Mouse (Mus musculus) c-Kit-positive CD71-positive TER-119-positive erythroid progenitor cells, embryonic 14.5 days (primary cell): ENCODE measurements around the gene Scarf2.

Experiments used
- DNase-seq: peaks from one replicate; pipeline ENCODE4 v3.0.0-alpha.2; 2013; ENCODE audit warnings: low spot score

Gene Scarf2

GRCm38 (mm10) chr16:17831781-17832180 is 34.7 kb downstream of the Scarf2 start:
- DNase-seq = no peak

DNA sequence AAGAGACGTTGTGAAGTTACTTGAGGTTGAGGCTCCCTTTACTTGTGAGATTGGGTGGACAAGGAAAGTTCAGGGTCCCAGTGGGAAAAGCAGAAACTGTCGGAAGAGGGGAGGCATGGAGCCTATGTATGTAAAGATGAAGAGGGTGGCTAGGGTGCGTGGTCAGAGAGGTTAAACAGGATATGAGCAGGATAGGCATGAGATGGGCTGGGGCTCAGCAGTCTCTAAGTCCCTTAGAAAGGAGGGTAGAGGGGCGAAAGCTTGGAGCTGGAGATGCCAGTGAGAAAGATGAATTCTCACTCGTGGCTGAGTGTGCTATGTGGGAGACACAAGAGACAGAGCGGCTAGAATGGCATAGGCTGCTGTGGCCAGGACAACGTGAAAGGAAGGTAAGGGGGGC is 35.7 kb downstream of the Scarf2 start, which contains the start of gene B830017H08Rik:
Gene B830017H08Rik (plus strand): TSS at position 301 of the 400 bp plus-strand sequence.
- DNase-seq = no peak

DNA sequence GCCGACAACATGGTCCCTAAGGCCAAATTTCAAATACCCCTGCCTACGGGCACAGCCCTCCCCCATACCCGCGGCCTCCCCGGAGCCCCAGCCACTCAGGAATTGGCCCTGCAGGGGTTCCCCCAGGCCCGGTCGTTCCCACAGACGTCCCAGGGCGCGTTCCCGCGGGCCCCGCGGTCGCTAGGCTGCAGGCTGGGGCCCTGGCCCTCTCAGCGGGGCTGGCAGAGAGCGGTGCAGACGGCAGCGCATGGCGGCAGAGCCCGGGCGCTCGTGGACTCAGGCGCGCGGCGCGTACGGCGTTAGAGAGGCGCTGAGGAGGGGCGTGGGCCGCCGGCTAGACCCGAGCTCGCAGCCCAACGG is 36.2 kb downstream of the Scarf2 start:
- no peak for DNase-seq

DNA sequence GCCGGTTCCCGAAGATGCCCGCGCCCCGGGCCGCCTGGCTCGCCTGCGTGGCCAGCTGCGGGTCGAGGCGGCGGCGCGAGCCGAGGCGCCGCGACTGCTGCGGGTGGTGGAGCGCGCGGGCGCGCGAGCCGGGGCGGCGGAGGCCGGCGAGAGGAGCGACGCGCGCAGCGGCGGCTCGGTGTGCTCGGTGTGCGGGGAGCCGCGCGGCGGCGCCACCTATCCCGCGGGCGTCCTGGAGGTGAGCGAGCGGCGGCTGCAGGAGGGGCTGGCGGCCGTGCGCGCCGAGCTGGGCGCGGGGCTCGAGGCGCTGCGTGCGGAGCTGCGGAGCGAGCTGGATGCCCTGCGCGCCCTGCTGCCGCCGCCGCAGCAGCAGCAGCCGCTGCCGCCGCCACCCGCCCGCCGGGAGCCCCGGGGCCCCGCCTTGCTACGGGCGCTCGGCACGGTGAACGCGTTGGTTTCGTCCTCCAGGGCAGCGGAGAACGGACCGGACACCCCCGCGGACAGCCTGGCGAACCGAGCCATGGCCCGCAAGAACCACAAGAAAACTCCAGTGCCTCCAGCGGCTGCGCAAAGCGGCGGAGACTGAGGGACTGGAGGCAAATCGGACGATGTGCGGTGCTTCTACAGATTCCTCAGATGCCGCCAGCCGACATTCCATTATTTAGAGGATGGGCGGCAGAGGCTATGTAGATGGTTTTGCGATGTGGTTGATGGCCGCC is 36.8 kb downstream of the Scarf2 start:
- no peak for DNase-seq

- DNase-seq = no peak
These were observed 37.5 kb downstream of the Scarf2 start for GRCm38 (mm10) chr16:17834543-17834942.

DNA sequence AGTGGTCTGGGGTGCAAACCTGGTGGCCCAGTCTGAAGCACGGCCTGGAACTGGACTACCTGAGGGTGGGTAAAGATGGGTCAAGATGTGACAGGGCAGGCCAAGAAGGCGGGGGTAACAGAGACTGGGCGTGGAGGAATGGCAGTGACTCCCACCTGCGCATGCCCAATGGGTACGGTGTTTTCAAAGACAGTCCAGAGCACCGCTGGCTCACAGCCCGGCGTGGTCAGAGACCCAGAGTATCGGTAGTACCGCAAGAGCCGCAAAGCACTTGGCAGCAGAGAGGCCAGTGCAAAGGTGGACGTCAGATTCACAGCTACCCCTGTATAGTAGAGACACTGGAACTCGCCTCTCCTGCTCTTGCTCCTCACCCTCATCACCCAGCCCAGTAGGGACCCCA is 38.4 kb downstream of the Scarf2 start:
- DNase-seq = no peak

DNA sequence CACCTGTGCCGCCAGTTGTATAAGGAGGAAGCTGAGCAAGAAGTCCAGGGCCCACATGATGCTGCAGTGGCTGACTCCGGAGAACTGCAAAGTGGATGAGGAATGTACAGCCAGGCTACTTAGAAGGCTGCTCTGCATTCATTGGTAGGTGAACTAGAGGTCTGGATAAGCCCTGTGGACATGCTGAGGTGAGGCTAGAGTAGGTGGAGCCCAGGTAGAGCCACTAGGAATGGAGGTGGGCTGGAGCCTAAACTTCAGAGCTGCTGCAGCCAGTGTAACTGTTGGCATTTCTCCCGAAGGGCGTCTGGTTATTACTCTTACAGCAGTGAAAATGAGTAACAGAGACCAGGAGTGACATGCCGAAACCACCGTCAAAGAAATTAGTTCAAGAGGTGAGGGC is 41.0 kb downstream of the Scarf2 start, which contains the start of gene Car15:
Gene Car15 (minus strand): TSS at position 314 of the 400 bp plus-strand sequence.
- no peak for DNase-seq

DNA sequence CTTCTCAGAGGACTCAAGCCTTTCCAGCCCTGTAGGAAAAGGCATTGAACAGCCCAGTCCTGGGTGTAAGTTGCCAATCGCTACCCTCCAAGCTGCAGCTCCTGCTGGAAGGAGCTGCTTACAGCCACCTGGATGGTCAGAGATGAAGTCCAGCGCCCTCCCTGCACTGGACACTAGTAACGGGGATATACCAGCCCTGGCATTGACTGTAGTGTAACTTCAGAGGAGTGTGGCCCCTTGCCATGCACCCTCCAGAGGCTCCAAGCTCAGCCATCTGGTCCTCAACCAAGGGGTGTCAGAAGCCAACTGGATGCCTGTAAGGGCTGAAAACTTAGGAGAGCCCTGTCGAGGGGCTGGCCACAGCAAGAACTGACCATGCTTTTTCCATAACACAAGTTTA is 42.9 kb downstream of the Scarf2 start:
- no peak for DNase-seq

- DNase-seq = no peak
These were observed 45.4 kb downstream of the Scarf2 start for GRCm38 (mm10) chr16:17842437-17842836.

DNA sequence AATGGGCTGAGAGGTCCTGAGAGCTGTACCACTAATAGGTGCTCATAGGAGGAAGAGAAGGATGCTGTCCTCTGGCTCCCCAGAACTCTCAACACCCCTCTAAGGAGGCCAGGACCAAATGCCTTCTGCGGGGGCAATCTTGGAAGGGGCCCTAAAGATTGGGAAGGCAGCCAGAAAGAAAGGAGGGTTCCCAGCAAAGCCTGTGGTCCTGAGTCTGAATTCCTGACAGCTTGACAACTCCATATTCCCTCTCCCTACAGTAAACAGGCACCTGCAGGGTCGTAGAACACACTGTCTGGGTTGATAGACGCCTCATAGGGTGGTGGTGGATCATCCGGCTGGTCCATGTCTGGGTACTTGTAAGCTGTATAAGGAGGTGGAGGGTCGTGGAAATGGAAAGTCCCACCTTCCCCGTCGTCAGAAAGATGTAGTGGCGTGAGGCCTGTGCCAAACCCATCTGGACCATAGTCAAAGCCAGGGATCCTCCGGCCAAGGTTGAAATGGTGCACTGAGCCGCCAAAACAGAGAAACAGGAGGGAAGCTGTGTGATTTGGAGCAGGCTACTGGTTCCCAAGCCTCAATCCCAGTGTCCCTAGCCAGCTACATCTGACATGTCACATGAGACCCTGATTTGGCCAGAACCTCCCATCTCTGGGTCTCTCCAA is 46.8 kb downstream of the Scarf2 start:
- no peak for DNase-seq

DNA sequence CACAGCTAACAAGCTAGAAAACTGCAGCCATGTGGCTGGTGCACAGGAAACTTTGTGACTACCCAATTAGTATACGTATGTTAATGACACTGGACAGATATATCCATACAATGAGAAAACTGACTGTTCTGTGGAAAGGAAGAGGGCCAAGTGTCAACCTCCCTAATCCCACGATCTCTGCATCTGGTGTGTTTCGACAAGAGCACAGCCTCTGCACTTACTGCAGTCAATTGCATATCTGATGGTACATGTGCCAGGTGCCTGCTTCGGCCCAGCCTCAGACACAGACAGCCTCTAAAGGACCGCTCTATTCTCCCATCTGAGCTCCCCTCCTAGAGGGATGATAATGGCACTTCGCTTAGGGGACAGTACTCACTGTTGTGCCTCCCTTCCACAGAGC is 51.3 kb downstream of the Scarf2 start:
- DNase-seq = no peak

- peak; percentile 53 for DNase-seq
These were observed 51.8 kb downstream of the Scarf2 start for GRCm38 (mm10) chr16:17848928-17849327.

DNA sequence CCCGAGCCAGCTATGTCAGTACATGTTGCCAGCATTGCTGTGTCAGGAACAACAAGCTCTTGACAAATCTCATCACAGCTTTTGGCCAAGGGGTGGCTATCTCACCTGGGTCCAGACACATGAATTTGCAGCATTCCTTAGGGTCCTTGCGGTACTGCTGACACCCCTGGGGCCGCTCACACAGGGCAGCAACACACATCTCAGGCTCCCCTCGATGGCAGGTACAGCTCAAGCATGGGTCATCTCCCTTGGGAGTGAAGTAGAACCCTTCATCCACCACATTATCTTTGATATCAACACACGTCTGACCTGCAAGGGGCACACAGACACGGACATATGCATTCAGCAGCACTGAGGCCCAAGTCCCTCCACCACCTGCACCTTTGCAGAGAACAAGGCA is 52.4 kb downstream of the Scarf2 start:
- DNase-seq = no peak

DNA sequence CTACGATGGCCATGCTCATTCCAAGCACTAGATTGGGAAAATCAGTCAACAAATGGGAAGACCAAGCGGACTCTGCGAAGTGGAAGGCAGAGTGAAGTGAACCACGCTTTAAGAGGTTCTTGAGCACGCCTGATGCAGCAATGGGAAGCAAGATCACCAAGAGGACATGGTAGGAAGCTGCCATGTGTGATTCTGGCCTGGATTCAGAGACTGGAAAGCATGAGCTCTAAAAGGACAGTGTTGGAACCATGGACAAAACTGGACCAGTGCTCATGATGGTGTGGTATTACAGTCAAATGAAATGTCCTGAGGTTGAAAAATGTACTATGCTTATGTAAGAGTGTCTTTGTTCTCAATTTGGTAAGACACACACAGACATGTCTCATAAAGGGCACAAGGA is 54.2 kb downstream of the Scarf2 start:
- no peak for DNase-seq

GRCm38 (mm10) chr16:17851860-17852259 is 54.8 kb downstream of the Scarf2 start:
- no peak for DNase-seq

GRCm38 (mm10) chr16:17853263-17853662 is 56.2 kb downstream of the Scarf2 start:
- no peak for DNase-seq

- DNase-seq = no peak
These were observed 60.1 kb downstream of the Scarf2 start for GRCm38 (mm10) chr16:17857157-17857556.
